In the genomic region with DNA sequence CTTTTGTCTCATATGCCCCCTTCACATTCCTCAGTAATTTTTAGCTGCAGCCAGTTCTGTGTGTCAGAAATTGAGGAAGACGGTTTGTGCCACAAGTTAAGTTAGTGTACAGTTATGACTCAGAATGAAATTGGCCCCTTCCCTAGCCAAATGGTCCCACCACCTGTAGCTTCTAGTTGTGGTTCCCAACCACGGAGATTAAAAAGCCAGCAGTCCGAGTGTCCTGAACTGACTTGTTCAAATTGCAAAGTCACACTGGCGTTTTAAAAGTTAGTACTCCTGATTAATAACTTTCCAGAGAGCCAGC, we compare ENCODE assay signal across 8 mouse cellular contexts. TPM values are rescaled to one million over a fixed set of nuclear protein-coding genes. Genes with fewer than 3 reads are reported as not detected.
DNase-seq lines count a peak whose midpoint lies in the region; ATAC-seq lines count a peak whose summit lies in the region.

No protein-coding gene starts in this region.

- 0 out of 2 replicates have a peak, but pooled peaks cover 8% of the 10 kb centered on the region for H3K36me3 ChIP-seq in kidney, embryonic 16.5 days (ENCODE audit: insufficient read depth, low read length)
- no peaks in the 10 kb centered on the region for H3K36me3 ChIP-seq in hindbrain, embryonic 11.5 days (ENCODE audit: control insufficient read depth, insufficient read depth, low read length)

- H3K4me2 ChIP-seq in kidney, embryonic 16.5 days (replicated peaks; ENCODE audit: low read depth, low read length): peak overlapping the region; percentile 64
- peak overlapping the region; percentile 68 for H3K4me2 ChIP-seq in hindbrain, embryonic 11.5 days (replicated peaks; ENCODE audit: low read depth, low read length)

- H3K27me3 ChIP-seq in kidney, embryonic 16.5 days (ENCODE audit: insufficient read depth, low read length): no peaks in the 10 kb centered on the region
- no peaks in the 10 kb centered on the region for H3K27me3 ChIP-seq in hindbrain, embryonic 11.5 days (ENCODE audit: control insufficient read depth, insufficient read depth, low read length)

- peak overlapping the region; percentile 86 for H3K4me3 ChIP-seq in kidney, embryonic 16.5 days (ENCODE audit: low read length)
- H3K4me3 ChIP-seq in hindbrain, embryonic 11.5 days (ENCODE audit: low read depth, low read length): peak overlapping the region; percentile 88

- H3K9ac ChIP-seq in kidney, embryonic 16.5 days (replicated peaks; ENCODE audit: low read length): peak overlapping the region; percentile 90
- peak overlapping the region; percentile 98 for H3K9ac ChIP-seq in hindbrain, embryonic 11.5 days (ENCODE audit: low read depth, low read length)

- 0 out of 2 replicates have a peak, but pooled peaks cover 2% of the 10 kb centered on the region for H3K9me3 ChIP-seq in kidney, embryonic 16.5 days (ENCODE audit: low read length)
- H3K9me3 ChIP-seq in hindbrain, embryonic 11.5 days (ENCODE audit: control insufficient read depth, low read length): no peaks in the 10 kb centered on the region

- no peak for DNase-seq in kidney, postnatal 14 days
- DNase-seq in c-Kit-positive CD71-positive TER-119-positive erythroid progenitor cells, embryonic 14.5 days (ENCODE audit: low spot score): peak; percentile 39
- DNase-seq in hindbrain, embryonic 11.5 days (ENCODE audit: low spot score): no peak
- DNase-seq in lung, postnatal 14 days: peak; percentile 3
- DNase-seq in MN1 (ENCODE audit: low spot score): no peak
- DNase-seq in T-cell, adult 2 months (ENCODE audit: low spot score): no peak

- peak overlapping the region; percentile 95 for H3K27ac ChIP-seq in kidney, embryonic 16.5 days (ENCODE audit: low read length)
- H3K27ac ChIP-seq in hindbrain, embryonic 11.5 days (ENCODE audit: low read depth, low read length): no peak overlapping the region

- H3K4me1 ChIP-seq in kidney, embryonic 16.5 days (ENCODE audit: insufficient read depth, low read length): peaks cover 10% of the 10 kb centered on the region
- no peaks in the 10 kb centered on the region for H3K4me1 ChIP-seq in hindbrain, embryonic 11.5 days (replicated peaks; ENCODE audit: control insufficient read depth, insufficient read depth, low read length)

- ATAC-seq in kidney, embryonic 16.5 days (ENCODE audit: low FRiP score, low TSS enrichment): no peak
- ATAC-seq in hindbrain, embryonic 11.5 days (ENCODE audit: low FRiP score): no peak
- ATAC-seq in frontal cortex, adult (ENCODE audit: low TSS enrichment): no peak

- 5% methylated on average over 4 of the region's 4 CpGs for WGBS in kidney, embryonic 16.5 days
- 20% methylated on average over 4 of the region's 4 CpGs for WGBS in hindbrain, embryonic 11.5 days

RNA-seq across cellular contexts. Expression of gene Phkb, which starts 0.7 kb away (rescaled TPM):
- 55.5 and 58.5 TPM in 2 replicates for polyA plus RNA-seq in kidney, embryonic 16.5 days (2015; fragmentation: Nextera tagmentation; extraction: Ambion mirVana)
- 51.5 and 54.3 TPM in 2 replicates for polyA plus RNA-seq in hindbrain, embryonic 11.5 days (2014; fragmentation: Nextera tagmentation; extraction: Ambion mirVana)

RNA-seq across cellular contexts. Expression of gene Itfg1, which starts 0.7 kb away (rescaled TPM):
- polyA plus RNA-seq in kidney, embryonic 16.5 days (2015; fragmentation: Nextera tagmentation; extraction: Ambion mirVana): 83.0 and 83.8 TPM in 2 replicates
- 110 and 111 TPM in 2 replicates for polyA plus RNA-seq in hindbrain, embryonic 11.5 days (2014; fragmentation: Nextera tagmentation; extraction: Ambion mirVana)

Comparison
In these comparisons a context has a peak if more than half of its experiments do, and no peak if none do; other contexts are left out.
1. DNase-seq: peak in c-Kit-positive CD71-positive TER-119-positive erythroid progenitor cells, embryonic 14.5 days (single experiment) and lung, postnatal 14 days (single experiment); none in kidney, postnatal 14 days (single experiment), hindbrain, embryonic 11.5 days (single experiment), MN1 (single experiment) and T-cell, adult 2 months (single experiment).